Mouse (Mus musculus) naive thymus-derived CD4-positive, alpha-beta T cell, adult 2 months (primary cell): ENCODE results near the gene Nrxn3.

ENCODE experiments used
- DNase-seq: peaks from one replicate; pipeline ENCODE4 v3.0.0-alpha.2; 2011; ENCODE audit warnings: low read depth

The Nrxn3 gene

DNA sequence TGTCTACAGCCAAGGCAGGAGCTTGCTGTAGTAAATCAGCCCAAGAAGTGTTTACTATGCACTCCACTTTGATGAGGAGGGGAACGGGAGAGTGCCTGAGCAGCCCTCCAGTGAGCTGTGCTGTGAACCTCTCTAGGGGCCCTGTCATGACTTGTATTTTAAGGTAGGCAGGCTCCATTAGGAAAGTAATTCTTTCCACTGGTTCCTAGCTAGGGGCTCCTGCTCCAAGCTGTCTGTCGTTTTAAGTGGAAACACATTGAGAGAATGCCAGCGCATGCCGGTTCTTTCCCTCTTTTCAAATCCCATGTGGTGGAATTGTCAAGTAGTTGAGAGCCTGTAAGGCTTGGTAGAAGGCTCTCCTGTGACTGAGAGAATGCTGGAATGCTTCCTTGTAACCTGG is 1091.9 kb downstream of the Nrxn3 start:
- DNase-seq, result no peak

DNA sequence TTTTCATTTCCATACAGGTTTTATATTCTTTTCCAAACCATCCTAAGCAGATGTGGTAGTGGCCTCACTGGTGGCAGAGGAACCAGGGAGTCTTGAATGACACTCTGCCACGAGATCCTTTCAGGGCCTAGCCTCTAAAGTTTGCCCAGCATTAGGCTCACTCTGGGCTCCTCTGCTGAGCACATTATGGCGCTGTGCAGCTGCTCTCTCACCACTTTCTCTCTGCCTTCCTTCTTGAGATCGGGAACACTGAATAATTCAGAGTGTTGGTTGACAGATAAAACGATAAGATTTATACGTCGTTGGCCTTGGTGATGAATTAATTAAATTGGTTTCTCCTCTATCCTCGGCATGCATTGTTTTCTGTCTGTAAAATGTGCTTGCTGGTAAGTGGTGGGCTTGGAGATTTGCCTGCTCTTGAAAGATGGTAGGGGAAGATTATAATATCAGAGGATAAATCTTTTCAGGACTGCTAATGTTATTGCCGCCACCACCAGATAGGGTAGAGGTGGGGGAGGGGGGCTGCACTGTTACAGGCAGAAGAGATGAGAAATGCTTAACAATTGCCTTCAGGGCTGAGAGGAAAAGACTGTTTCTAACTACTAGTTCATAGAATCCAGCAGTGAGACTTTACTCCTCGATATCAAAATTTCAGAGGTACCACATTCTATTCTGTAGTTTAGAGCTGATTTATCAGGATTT is 1094.5 kb downstream of the Nrxn3 start:
- no peak for DNase-seq

GRCm38 (mm10) chr12:89818200-89818599 is 1095.5 kb downstream of the Nrxn3 start:
- DNase-seq, result no peak

- no peak for DNase-seq
These were observed 1099.5 kb downstream of the Nrxn3 start for GRCm38 (mm10) chr12:89822141-89822540.

- DNase-seq, result no peak
These were observed 1107.3 kb downstream of the Nrxn3 start for GRCm38 (mm10) chr12:89829927-89830326.

DNA sequence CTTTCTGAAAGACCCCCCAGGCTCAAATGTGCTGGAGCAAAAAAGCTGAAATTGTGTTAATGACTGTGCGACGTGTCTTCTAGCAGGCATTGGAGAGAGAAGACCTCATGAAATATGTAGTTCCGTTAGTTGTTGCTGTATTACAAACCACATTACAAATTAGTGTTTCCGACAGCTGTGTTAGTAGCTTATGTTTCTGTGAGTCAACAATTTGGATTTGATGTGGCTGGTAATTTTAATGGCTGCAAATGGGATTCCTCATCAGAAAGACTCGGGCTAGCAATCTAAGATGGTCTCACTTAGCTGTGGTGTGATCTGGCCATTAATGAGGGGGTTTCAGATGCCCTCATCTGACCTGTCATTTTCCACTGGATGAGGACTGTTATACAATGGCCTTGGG is 1107.7 kb downstream of the Nrxn3 start:
- no peak for DNase-seq

GRCm38 (mm10) chr12:89831300-89831699 is 1108.6 kb downstream of the Nrxn3 start:
- DNase-seq, result no peak

DNA sequence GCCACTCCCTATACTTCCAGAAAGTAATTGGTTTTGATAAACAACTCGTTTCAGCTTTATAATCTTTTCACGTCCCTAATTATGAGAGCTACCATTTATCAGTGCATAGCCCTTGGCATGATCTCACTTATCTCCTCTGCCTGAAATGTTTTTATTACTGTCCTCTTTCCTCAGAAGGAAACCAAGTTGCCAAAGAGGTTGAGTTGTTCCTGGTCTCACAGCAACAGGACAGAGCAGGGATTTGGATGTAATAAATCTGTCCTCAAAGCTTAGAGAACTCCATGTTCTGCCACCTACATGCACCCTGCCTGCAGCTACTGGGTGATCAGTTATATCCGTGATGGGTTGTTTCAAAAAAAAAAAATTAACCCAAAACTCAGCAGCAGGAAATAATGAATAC is 1113.6 kb downstream of the Nrxn3 start:
- no peak for DNase-seq

DNA sequence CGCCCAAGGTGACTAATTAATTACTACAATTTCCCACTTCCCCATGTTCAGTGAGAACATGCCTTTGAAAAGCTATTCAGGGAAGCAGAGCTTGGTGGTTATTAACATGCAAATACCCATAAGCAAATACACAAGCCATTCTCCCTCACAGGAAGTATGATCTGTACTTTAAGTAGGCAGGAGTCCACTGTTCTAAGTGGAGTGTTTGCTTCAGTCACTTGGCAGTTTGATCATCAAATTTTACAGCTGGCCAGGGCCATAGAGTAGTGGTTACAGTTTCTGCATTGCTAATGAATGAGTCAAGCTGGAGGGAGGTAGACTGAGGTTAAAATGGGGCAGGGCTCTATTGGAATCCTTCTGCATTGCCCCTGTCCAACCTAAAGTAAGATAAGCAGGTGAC is 1120.2 kb downstream of the Nrxn3 start:
- DNase-seq, result no peak

DNA sequence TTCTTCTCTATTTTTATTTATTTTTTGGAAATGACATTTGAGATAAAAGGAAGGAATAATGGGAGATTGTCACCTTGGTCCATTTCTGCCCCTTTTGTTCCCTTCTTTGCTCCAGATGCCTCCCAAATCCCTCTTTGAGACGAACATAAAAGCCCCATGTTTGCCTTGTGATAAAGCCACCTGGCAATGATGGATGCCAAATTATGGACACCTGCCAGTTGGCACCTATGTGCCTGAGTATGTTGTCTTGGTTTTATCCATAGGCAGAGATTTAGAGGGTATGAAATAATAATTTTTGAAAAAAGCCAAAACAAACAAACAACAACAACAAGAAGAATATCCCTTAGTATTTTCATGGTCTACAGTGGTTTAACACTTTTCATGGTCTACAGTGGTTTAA is 1125.4 kb downstream of the Nrxn3 start:
- no peak for DNase-seq

- no peak for DNase-seq
These were observed 1131.7 kb downstream of the Nrxn3 start for GRCm38 (mm10) chr12:89854355-89854754.

- no peak for DNase-seq
These were observed 1144.4 kb downstream of the Nrxn3 start for GRCm38 (mm10) chr12:89867124-89867523.

DNA sequence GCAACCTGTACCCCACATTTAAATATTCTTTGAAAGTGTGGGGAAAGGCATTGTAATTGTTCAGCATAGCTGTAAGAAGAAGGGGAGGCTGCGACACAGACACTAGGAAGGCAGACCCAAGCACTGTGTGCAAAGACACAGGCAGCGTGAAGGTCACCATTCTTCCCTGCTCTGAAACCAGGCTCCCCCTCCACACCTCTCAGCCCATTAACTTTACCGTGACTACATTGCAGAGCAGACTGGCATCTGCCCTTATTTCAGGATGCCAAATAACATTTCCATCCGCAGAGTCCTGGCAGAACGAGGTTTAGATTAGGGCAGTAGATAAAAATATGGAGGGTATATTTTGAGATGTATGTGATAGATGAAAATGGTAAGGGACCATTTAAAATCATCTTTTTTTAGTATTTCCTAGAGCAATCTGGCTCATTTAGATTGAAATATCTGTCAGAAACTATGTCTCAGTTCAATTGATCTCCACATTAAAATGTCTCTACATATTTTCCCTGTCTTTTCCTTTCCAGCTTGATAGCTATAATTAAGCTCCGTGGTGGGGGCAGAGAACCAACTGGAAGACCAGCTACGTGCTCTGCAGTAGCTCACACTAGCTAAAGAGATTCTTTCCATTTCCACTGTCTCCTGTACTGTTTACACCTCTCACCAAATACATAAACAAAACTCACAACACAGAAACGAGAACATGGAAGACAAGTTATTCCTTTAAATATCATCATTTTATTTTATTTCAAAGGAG is 1160.1 kb downstream of the Nrxn3 start:
- no peak for DNase-seq

GRCm38 (mm10) chr12:89884576-89884975 is 1161.9 kb downstream of the Nrxn3 start:
- no peak for DNase-seq

- no peak for DNase-seq
These were observed 1166.0 kb downstream of the Nrxn3 start for GRCm38 (mm10) chr12:89888647-89889046.

DNA sequence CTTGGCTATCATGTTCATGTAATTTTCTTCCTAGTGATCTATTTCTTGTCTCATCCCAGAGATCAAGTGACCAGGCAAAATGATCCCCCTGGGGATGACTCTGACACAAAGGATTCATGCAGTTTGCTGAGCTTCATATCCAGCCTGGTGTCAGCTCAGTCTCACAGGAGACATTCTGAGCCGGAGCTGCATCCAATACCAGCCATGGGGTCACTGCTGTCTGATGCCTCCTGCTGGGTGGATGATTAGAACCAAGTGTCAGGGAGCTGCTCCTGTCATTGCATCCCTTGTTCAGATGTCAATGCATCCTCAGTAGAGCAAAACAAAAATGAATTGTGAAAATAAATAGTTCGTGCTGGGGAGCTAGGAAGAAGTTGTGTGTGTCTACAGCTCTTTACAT is 1174.2 kb downstream of the Nrxn3 start:
- no peak for DNase-seq

- DNase-seq, result no peak
These were observed 1186.9 kb downstream of the Nrxn3 start for GRCm38 (mm10) chr12:89909578-89909977.

- DNase-seq, result no peak
These were observed 1195.6 kb downstream of the Nrxn3 start for GRCm38 (mm10) chr12:89918138-89918829.

DNA sequence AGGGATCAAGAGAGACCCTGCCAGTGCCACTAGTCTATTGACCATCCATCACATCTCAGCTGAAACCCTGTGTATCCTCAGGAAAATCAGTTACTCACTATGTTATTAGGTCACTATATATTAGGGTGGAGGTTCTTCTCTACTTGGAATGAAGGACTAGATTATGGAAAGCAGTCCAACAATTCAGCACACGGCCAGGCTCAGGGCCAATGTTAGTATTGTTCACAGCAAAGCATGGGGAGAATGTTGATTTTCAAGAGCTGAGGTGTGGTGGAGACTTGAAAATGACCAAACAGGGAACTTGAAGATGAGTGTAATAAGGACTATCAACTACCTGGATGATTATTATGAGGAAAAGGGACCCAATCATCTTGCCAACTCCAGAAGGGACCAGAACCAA is 1209.7 kb downstream of the Nrxn3 start:
- DNase-seq, result no peak

DNA sequence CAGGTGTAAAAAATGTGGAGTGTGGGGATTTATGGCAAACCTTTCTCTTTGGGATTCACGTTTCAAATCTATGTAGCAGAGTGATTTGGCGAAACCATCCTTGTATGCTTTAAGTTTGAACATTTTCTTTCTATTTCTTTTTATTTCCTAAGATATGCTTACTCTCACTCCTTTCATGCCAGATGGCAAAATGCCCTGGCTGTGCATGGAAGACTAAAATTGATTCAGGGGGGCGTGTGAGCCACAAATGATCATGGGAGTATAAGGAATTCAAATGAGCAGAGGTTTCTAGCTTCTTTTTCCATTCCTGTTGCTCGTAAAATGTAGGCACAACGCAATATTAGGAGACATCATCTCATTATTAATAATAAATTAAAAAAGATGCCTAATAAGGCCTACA is 1211.0 kb downstream of the Nrxn3 start:
- no peak for DNase-seq

DNA sequence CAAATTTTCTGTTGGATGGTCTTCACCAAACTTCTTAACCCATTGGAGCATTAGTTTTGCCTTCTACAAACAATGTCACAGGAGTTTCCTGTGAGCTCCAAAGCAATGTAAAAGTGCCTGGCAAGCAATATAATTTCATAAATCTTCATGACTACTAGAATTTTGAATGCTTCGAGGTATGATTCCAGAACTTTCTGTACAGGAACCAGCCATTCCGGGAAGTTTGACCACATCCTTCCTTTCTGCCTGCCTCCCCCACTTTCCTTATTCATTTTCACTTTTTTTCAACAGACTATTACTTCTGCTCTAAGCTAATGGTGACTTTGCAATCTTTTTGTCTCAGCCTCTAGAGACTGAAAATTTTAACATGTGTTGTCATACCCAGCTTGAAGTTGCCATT is 1218.1 kb downstream of the Nrxn3 start:
- no peak for DNase-seq

GRCm38 (mm10) chr12:89945911-89946502 is 1223.3 kb downstream of the Nrxn3 start:
- DNase-seq, result no peak

- no peak for DNase-seq
These were observed 1223.8 kb downstream of the Nrxn3 start for GRCm38 (mm10) chr12:89946522-89946921.
